Mouse (Mus musculus) liver, embryonic 14.5 days (tissue): ENCODE measurements at regions not wholly inside any gene's neighbourhood (a gene's known extent, or its start where the extent isn't known, plus 50 kb on each side); places are given as distances from the start of the nearest gene placed in this dataset.

Experiments used
- CTCF ChIP-seq: IDR thresholded peaks from 2 replicates; pipeline ENCODE4 v1.5.1; 2016; ENCODE audit warnings: antibody characterized with exemption, low read depth, control low read depth
- EP300 ChIP-seq: IDR thresholded peaks from 2 replicates; pipeline ENCODE4 v1.6.1; 2016; ENCODE audit warnings: antibody characterized with exemption, low read depth

DNA sequence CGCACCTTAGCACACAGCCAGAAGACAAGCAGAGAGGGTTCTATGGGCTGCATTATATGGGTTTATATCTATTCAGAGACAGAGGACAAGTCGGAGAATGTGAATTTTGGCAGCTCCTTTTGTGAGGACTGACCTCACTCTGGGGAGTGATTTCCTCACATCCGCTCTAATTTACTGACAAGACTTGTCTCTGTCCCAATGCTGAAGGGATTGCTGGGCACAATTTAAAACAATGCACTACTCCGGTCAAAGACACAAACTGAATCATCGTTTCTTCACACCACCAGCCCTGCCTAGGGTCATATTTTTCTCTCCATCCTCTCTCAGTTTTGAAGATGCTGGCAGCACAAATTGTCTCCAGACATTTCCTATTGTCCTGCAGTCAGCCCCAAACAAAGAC is 438.2 kb upstream of the Gm10131 start:
- TF ChIP-seq CTCF (no peak), EP300 (no peak)
